Mouse (Mus musculus) megakaryocyte, embryonic 14.5 days (primary cell): ENCODE results near the gene D1Ertd622e.

Experiments
- FLI1 ChIP-seq: IDR thresholded peaks from 2 replicates; pipeline ENCODE4 v1.6.1; 2012; ENCODE audit warnings: low read length, inconsistent platforms, mixed read lengths
- GATA1 ChIP-seq: IDR thresholded peaks from 3 replicates; pipeline ENCODE4 v1.6.1; 2012; ENCODE audit warnings: mixed read lengths, low read length, inconsistent platforms, borderline replicate concordance

- no peak for TF ChIP-seq FLI1
- TF ChIP-seq GATA1, result no peak
These were observed 35.4 kb upstream of the D1Ertd622e start for GRCm38 (mm10) chr1:97697273-97697672.
